Mouse (Mus musculus) kidney, embryonic 16.5 days (tissue): ENCODE data around the gene Mast4. TPM values are rescaled to one million over a fixed set of nuclear protein-coding genes. Genes with fewer than 3 reads are reported as not detected.

Source experiments
- ATAC-seq: fragments of 200-750 bp; cut with Nextera tagmentation; 2 replicates; pipeline ENCODE4 v1.8.0; 2017; ENCODE audit warnings: moderate TSS enrichment; ENCODE audit not compliant: low FRiP score, low TSS enrichment
- H3K27ac ChIP-seq: fragments of 300-500 bp; sonication (generic); 2 replicates; pipeline ENCODE4 v1.5.1; 2014; ENCODE audit warnings: low read length
- H3K27me3 ChIP-seq: fragments of 300-500 bp; sonication (generic); 2 replicates; pipeline ENCODE4 v1.6.1; 2014; ENCODE audit warnings: low read length, control low read depth, mixed read lengths; ENCODE audit not compliant: insufficient read depth
- H3K36me3 ChIP-seq: fragments of 300-500 bp; sonication (generic); 2 replicates; pipeline ENCODE4 v1.6.1; 2014; ENCODE audit warnings: low read length, control low read depth, mixed read lengths; ENCODE audit not compliant: insufficient read depth
- H3K4me1 ChIP-seq: fragments of 300-500 bp; sonication (generic); 2 replicates; pipeline ENCODE4 v1.6.1; 2014; ENCODE audit warnings: low read length, control low read depth, mixed read lengths; ENCODE audit not compliant: insufficient read depth
- H3K4me2 ChIP-seq: fragments of 300-500 bp; sonication (generic); replicated peaks from 2 replicates; pipeline ENCODE4 v1.6.1; 2014; ENCODE audit warnings: low read depth, low read length
- H3K4me3 ChIP-seq: fragments of 300-500 bp; sonication (generic); 2 replicates; pipeline ENCODE4 v1.5.1; 2014; ENCODE audit warnings: mild to moderate bottlenecking, low read length
- H3K9ac ChIP-seq: fragments of 300-500 bp; sonication (generic); replicated peaks from 2 replicates; pipeline ENCODE4 v1.6.1; 2014; ENCODE audit warnings: low read length
- H3K9me3 ChIP-seq: fragments of 300-500 bp; sonication (generic); 2 replicates; pipeline ENCODE4 v1.6.1; 2016; ENCODE audit warnings: low read length, control low read depth
- WGBS: fragments of 180-500 bp; shearing (Covaris S2); extraction: QIAGEN DNeasy Blood & Tissue Kit; methylation state at CpG from one replicate; pipeline ENCODE4 v1.1.7; 2014; 5-methylcytosine and 5-hydroxymethylcytosine counted together
- polyA plus RNA-seq: library from polyadenylated mRNA; unstranded; fragments of >200 nt; fragmentation: Nextera tagmentation; extraction: Ambion mirVana; gene quantifications from 2 replicates; pipeline ENCODE4 v1.2.1, GENCODE M21; 2015

The Mast4 gene
- polyA plus RNA-seq, 1 experiment from 2014 or later: 19.9 TPM

- 81% methylated on average over 7 of the region's 7 CpGs for WGBS
- peaks cover 3% of the 10 kb centered on the region; the same call in 1 of the 2 replicates for H3K36me3 ChIP-seq
These were observed 517.6 kb downstream of the Mast4 start for GRCm38 (mm10) chr13:102816689-102817088.

GRCm38 (mm10) chr13:102815158-102815557, 519.1 kb downstream of the Mast4 start:
- Histone ChIP-seq H3K4me1 (peaks cover 30% of the 10 kb centered on the region), H3K4me3 (no peak overlapping the region), H3K4me2 (no peak overlapping the region), H3K36me3 (no peaks in the 10 kb centered on the region), H3K9ac (no peak overlapping the region), H3K9me3 (no peaks in the 10 kb centered on the region), H3K27me3 (no peaks in the 10 kb centered on the region), H3K27ac (no peak overlapping the region)
- ATAC-seq: no peak
- whole genome bisulfite sequencing: 85% methylated on average over 6 of the region's 6 CpGs

More at GRCm38 (mm10) chr13:102816689-102817088, 517.6 kb downstream of the Mast4 start:
- no peaks in the 10 kb centered on the region for H3K27me3 ChIP-seq
- peaks cover 19% of the 10 kb centered on the region for H3K4me1 ChIP-seq
- no peak overlapping the region for H3K4me3 ChIP-seq
- H3K4me2 ChIP-seq: no peak overlapping the region
- no peak overlapping the region for H3K9ac ChIP-seq
- H3K9me3 ChIP-seq: no peaks in the 10 kb centered on the region
- no peak overlapping the region for H3K27ac ChIP-seq
- no peak for ATAC-seq

- H3K4me2 ChIP-seq: peak overlapping the region; percentile 56
- no peaks in the 10 kb centered on the region for H3K36me3 ChIP-seq
- H3K9ac ChIP-seq: peak overlapping the region; percentile 47; the same call in 1 of the 2 replicates
- H3K4me3 ChIP-seq: peak overlapping the region; percentile 32
- H3K9me3 ChIP-seq: no peaks in the 10 kb centered on the region
- peak overlapping the region; percentile 70 for H3K27ac ChIP-seq
- peaks cover 21% of the 10 kb centered on the region for H3K4me1 ChIP-seq
- WGBS: 3% methylated on average over 15 of the region's 15 CpGs
- no peaks in the 10 kb centered on the region for H3K27me3 ChIP-seq
- peak; percentile 94 for ATAC-seq
These were observed 523.0 kb downstream of the Mast4 start for GRCm38 (mm10) chr13:102811129-102811832.

GRCm38 (mm10) chr13:102806652-102807051, 527.6 kb downstream of the Mast4 start:
- Histone ChIP-seq H3K4me1 (peaks cover 12% of the 10 kb centered on the region), H3K4me2 (no peak overlapping the region), H3K9ac (no peak overlapping the region), H3K9me3 (no peaks in the 10 kb centered on the region), H3K27ac (no peak overlapping the region), H3K27me3 (no peaks in the 10 kb centered on the region), H3K36me3 (0 out of 2 replicates have a peak, but pooled peaks cover 4% of the 10 kb centered on the region), H3K4me3 (no peak overlapping the region)
- 87% methylated on average over 3 of the region's 3 CpGs for WGBS
- ATAC-seq: no peak

- WGBS: 66% methylated on average over 6 of the region's 6 CpGs
- ATAC-seq: no peak
- H3K4me2 ChIP-seq: no peak overlapping the region
These were observed 529.1 kb downstream of the Mast4 start for GRCm38 (mm10) chr13:102805190-102805589.

GRCm38 (mm10) chr13:102803206-102803605, 531.1 kb downstream of the Mast4 start:
- Histone ChIP-seq H3K9me3 (no peaks in the 10 kb centered on the region), H3K9ac (no peak overlapping the region), H3K36me3 (0 out of 2 replicates have a peak, but pooled peaks cover 4% of the 10 kb centered on the region), H3K27me3 (no peaks in the 10 kb centered on the region), H3K4me1 (no peaks in the 10 kb centered on the region), H3K4me3 (no peak overlapping the region), H3K27ac (no peak overlapping the region), H3K4me2 (no peak overlapping the region)
- no peak for ATAC-seq
- WGBS: 82% methylated on average over 9 of the region's 9 CpGs

More at GRCm38 (mm10) chr13:102805190-102805589, 529.1 kb downstream of the Mast4 start:
- Histone ChIP-seq H3K27ac (no peak overlapping the region), H3K27me3 (no peaks in the 10 kb centered on the region), H3K9ac (no peak overlapping the region), H3K36me3 (0 out of 2 replicates have a peak, but pooled peaks cover 4% of the 10 kb centered on the region), H3K4me1 (peaks cover 2% of the 10 kb centered on the region; the same call in 1 of the 2 replicates), H3K9me3 (no peaks in the 10 kb centered on the region), H3K4me3 (no peak overlapping the region)

GRCm38 (mm10) chr13:102792157-102792556, 542.1 kb downstream of the Mast4 start:
- H3K9me3 ChIP-seq: no peaks in the 10 kb centered on the region
- no peak overlapping the region for H3K27ac ChIP-seq
- peaks cover 13% of the 10 kb centered on the region for H3K4me1 ChIP-seq
- H3K36me3 ChIP-seq: peaks cover 30% of the 10 kb centered on the region
- H3K4me3 ChIP-seq: no peak overlapping the region
- H3K9ac ChIP-seq: no peak overlapping the region
- ATAC-seq: no peak
- 92% methylated on average over 3 of the region's 3 CpGs for WGBS
- H3K27me3 ChIP-seq: no peaks in the 10 kb centered on the region
- no peak overlapping the region for H3K4me2 ChIP-seq

GRCm38 (mm10) chr13:102790601-102791155, 543.6 kb downstream of the Mast4 start:
- no peak overlapping the region for H3K4me2 ChIP-seq
- WGBS: 29% methylated on average over 6 of the region's 6 CpGs
- H3K27ac ChIP-seq: no peak overlapping the region; the same call in 1 of the 2 replicates
- H3K4me3 ChIP-seq: no peak overlapping the region
- H3K9ac ChIP-seq: no peak overlapping the region
- ATAC-seq: 0 out of 2 replicates have a peak, but pooled peaks have one; percentile 49
- H3K27me3 ChIP-seq: no peaks in the 10 kb centered on the region
- no peaks in the 10 kb centered on the region for H3K9me3 ChIP-seq
- peaks cover 24% of the 10 kb centered on the region for H3K36me3 ChIP-seq
- peaks cover 13% of the 10 kb centered on the region for H3K4me1 ChIP-seq

GRCm38 (mm10) chr13:102786666-102787230, 547.5 kb downstream of the Mast4 start:
- Histone ChIP-seq H3K9me3 (no peaks in the 10 kb centered on the region), H3K4me2 (no peak overlapping the region), H3K27me3 (no peaks in the 10 kb centered on the region), H3K4me1 (peaks cover 13% of the 10 kb centered on the region), H3K4me3 (no peak overlapping the region), H3K9ac (no peak overlapping the region), H3K36me3 (peaks cover 15% of the 10 kb centered on the region; the same call in 1 of the 2 replicates), H3K27ac (no peak overlapping the region)
- no peak for ATAC-seq
- 86% methylated on average over 10 of the region's 10 CpGs for WGBS
